Mouse (Mus musculus) CH12.LX (cell line): Measurements from ENCODE around the gene Muc13.

Experiments
- BHLHE40 ChIP-seq: IDR thresholded peaks from 2 replicates; pipeline ENCODE4 v1.6.1; 2011; ENCODE audit warnings: mild to moderate bottlenecking, low read depth, low read length, improper control_type of control experiment
- CTCF ChIP-seq, 2 experiments: IDR thresholded peaks in 1 of 2; conservative IDR thresholded peaks in 1 of 2; 2 replicates each; pipeline ENCODE4 v1.5.1; 2011 to 2012; ENCODE audit warnings: low read depth in 2 of 2, low read length in 2 of 2, improper control_type of control experiment in 1 of 2, inconsistent platforms in 1 of 2, mild to moderate bottlenecking in 1 of 2, moderate library complexity in 1 of 2
- E2F4 ChIP-seq: IDR thresholded peaks from 2 replicates; pipeline ENCODE4 v1.6.1; 2011; ENCODE audit warnings: low read depth, low read length, improper control_type of control experiment; ENCODE audit not compliant: insufficient replicate concordance
- HCFC1 ChIP-seq: IDR thresholded peaks from 2 replicates; pipeline ENCODE4 v1.6.1; 2012; ENCODE audit warnings: low read depth, mild to moderate bottlenecking, inconsistent platforms, low read length, improper control_type of control experiment

DNA sequence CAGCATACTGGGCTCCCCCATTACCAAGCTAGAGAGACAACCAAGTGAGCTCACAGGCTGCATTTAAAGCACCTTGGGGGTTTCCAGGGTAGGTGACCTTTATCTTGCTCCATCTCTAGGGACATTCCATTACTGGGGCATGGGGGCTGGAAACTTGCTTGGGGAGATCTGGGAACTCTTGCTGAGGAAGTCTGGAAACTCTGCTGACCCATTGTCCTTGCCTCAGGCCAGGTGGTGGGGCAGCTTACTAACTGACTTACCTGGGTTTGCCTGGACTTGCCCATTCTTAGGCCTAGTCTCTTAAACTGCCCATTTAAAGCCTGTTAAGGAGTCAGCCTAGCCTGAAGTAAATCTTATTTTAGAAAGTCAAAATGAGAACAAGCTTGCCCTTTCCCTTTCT lies 59.4 kb downstream of the Muc13 start:
- TF ChIP-seq E2F4 (no peak), CTCF (conservative IDR thresholded peaks at IDR 0.05 in 1 of 2, IDR thresholded peaks at IDR 0.05 in 1 of 2; ENCODE audit: low read depth in 2 of 2, low read length in 2 of 2) (no peak), BHLHE40 (no peak), HCFC1 (no peak)
